Mouse (Mus musculus) neural tube, embryonic 13.5 days (tissue): Measurements from ENCODE around the gene Dennd4a. TPM values are rescaled to one million over a fixed set of nuclear protein-coding genes. Genes with fewer than 3 reads are reported as not detected.
A peak's percentile ranks its signal among the peaks of the same experiment; 100 is the strongest.
"Not testable (repeated sequence)": the region's sequence is repeated elsewhere in the genome, so short reads cannot be mapped to it uniquely, and the experiment has no call there.

Source experiments
- ATAC-seq: fragments of 200-750 bp; cut with Nextera tagmentation; 2 replicates; pipeline ENCODE4 v1.8.0; 2017; ENCODE audit warnings: low read depth, mild to moderate bottlenecking, moderate TSS enrichment, moderate library complexity
- H3K27ac ChIP-seq: fragments of 300-500 bp; sonication (generic); replicated peaks from 2 replicates; pipeline ENCODE4 v1.5.1; 2015; ENCODE audit warnings: moderate library complexity, mild to moderate bottlenecking, inconsistent platforms
- H3K27me3 ChIP-seq: fragments of 300-500 bp; sonication (generic); 2 replicates; pipeline ENCODE4 v1.6.1; 2015; ENCODE audit warnings: mild to moderate bottlenecking, inconsistent platforms
- H3K36me3 ChIP-seq: fragments of 300-500 bp; sonication (generic); 2 replicates; pipeline ENCODE4 v1.6.1; 2015; ENCODE audit warnings: mild to moderate bottlenecking, inconsistent platforms
- H3K4me1 ChIP-seq: fragments of 300-500 bp; sonication (generic); replicated peaks from 2 replicates; pipeline ENCODE4 v1.6.1; 2015; ENCODE audit warnings: inconsistent platforms
- H3K4me2 ChIP-seq: fragments of 300-500 bp; sonication (generic); 2 replicates; pipeline ENCODE4 v1.6.1; 2015; ENCODE audit warnings: inconsistent platforms, mild to moderate bottlenecking, moderate library complexity
- H3K4me3 ChIP-seq: fragments of 300-500 bp; sonication (generic); 2 replicates; pipeline ENCODE4 v1.5.1; 2015; ENCODE audit warnings: mild to moderate bottlenecking, inconsistent platforms
- H3K9ac ChIP-seq: fragments of 300-500 bp; sonication (generic); 2 replicates; pipeline ENCODE4 v1.6.1; 2015; ENCODE audit warnings: moderate library complexity, mild to moderate bottlenecking, inconsistent platforms
- H3K9me3 ChIP-seq: fragments of 300-500 bp; sonication (generic); 2 replicates; pipeline ENCODE4 v1.6.1; 2016; ENCODE audit warnings: inconsistent platforms
- WGBS: fragments of 180-500 bp; shearing (Covaris S2); methylation state at CpG from one replicate; pipeline ENCODE4 v1.1.7; 2015; 5-methylcytosine and 5-hydroxymethylcytosine counted together
- polyA plus RNA-seq: library from polyadenylated mRNA; unstranded; fragments of >200 nt; fragmentation: Nextera tagmentation; extraction: Ambion mirVana; gene quantifications from 2 replicates; pipeline ENCODE4 v1.2.1, GENCODE M21; 2015

Gene Dennd4a
- polyA plus RNA-seq, 1 experiment from 2014 or later: 9.1 TPM

- peaks cover 5% of the 10 kb centered on the region for H3K4me1 ChIP-seq
- 71% methylated on average over 5 of the region's 5 CpGs for WGBS
- no peak overlapping the region for H3K4me3 ChIP-seq
- ATAC-seq: no peak
- H3K27ac ChIP-seq: no peak overlapping the region
- H3K27me3 ChIP-seq: no peaks in the 10 kb centered on the region
- H3K4me2 ChIP-seq: no peak overlapping the region
- H3K36me3 ChIP-seq: no peaks in the 10 kb centered on the region
- H3K9me3 ChIP-seq: no peaks in the 10 kb centered on the region
- H3K9ac ChIP-seq: no peak overlapping the region
Observed at GRCm38 (mm10) chr9:64805875-64806274, 5.3 kb upstream of the Dennd4a start.

- Histone ChIP-seq H3K4me2 (no peak overlapping the region), H3K27ac (no peak overlapping the region), H3K4me1 (peaks cover 5% of the 10 kb centered on the region), H3K9me3 (no peaks in the 10 kb centered on the region), H3K36me3 (no peaks in the 10 kb centered on the region), H3K9ac (no peak overlapping the region), H3K4me3 (no peak overlapping the region), H3K27me3 (no peaks in the 10 kb centered on the region)
- no peak for ATAC-seq
- WGBS: 86% methylated on average over 6 of the region's 6 CpGs
Observed at GRCm38 (mm10) chr9:64806335-64807060, 4.6 kb upstream of the Dennd4a start.

- no peak overlapping the region for H3K4me2 ChIP-seq
- 81% methylated on average over 14 of the region's 14 CpGs for WGBS
Observed at GRCm38 (mm10) chr9:64807061-64807808, 3.9 kb upstream of the Dennd4a start.

GRCm38 (mm10) chr9:64809851-64810250, 1.3 kb upstream of the Dennd4a start:
- no peak for ATAC-seq
- 71% methylated on average over 3 of the region's 3 CpGs for WGBS

More at GRCm38 (mm10) chr9:64807061-64807808, 3.9 kb upstream of the Dennd4a start:
- H3K36me3 ChIP-seq: no peaks in the 10 kb centered on the region
- no peaks in the 10 kb centered on the region for H3K27me3 ChIP-seq
- no peak for ATAC-seq
- H3K27ac ChIP-seq: no peak overlapping the region
- peaks cover 8% of the 10 kb centered on the region for H3K4me1 ChIP-seq
- H3K9ac ChIP-seq: no peak overlapping the region
- no peaks in the 10 kb centered on the region for H3K9me3 ChIP-seq
- no peak overlapping the region for H3K4me3 ChIP-seq

GRCm38 (mm10) chr9:64811538-64812474, 666 bp downstream of the Dennd4a start:
- H3K36me3 ChIP-seq: no peaks in the 10 kb centered on the region
- H3K4me1 ChIP-seq: peaks cover 20% of the 10 kb centered on the region
- WGBS: under 1% methylated on average over 59 of the region's 59 CpGs
- ATAC-seq: peak; percentile 87
- H3K9ac ChIP-seq: peak overlapping the region; percentile 86
- H3K4me3 ChIP-seq: peak overlapping the region; percentile 82
- no peaks in the 10 kb centered on the region for H3K9me3 ChIP-seq
- H3K4me2 ChIP-seq: peak overlapping the region; percentile 68
- peak overlapping the region; percentile 98 for H3K27ac ChIP-seq
- H3K27me3 ChIP-seq: no peaks in the 10 kb centered on the region

More at GRCm38 (mm10) chr9:64809851-64810250, 1.3 kb upstream of the Dennd4a start:
- no peaks in the 10 kb centered on the region for H3K36me3 ChIP-seq
- H3K27ac ChIP-seq: peak overlapping the region; percentile 54
- no peak overlapping the region for H3K9ac ChIP-seq
- H3K4me2 ChIP-seq: peak overlapping the region; percentile 61; the same call in 1 of the 2 replicates
- H3K27me3 ChIP-seq: no peaks in the 10 kb centered on the region
- peaks cover 20% of the 10 kb centered on the region for H3K4me1 ChIP-seq
- no peak overlapping the region for H3K4me3 ChIP-seq
- no peaks in the 10 kb centered on the region for H3K9me3 ChIP-seq

GRCm38 (mm10) chr9:64812475-64812860, 1.3 kb downstream of the Dennd4a start:
- Histone ChIP-seq H3K4me3 (peak overlapping the region; percentile 82), H3K36me3 (no peaks in the 10 kb centered on the region), H3K4me1 (peaks cover 20% of the 10 kb centered on the region), H3K27ac (no peak overlapping the region), H3K4me2 (peak overlapping the region; percentile 68), H3K9ac (peak overlapping the region; percentile 86), H3K9me3 (no peaks in the 10 kb centered on the region), H3K27me3 (no peaks in the 10 kb centered on the region)
- 25% methylated on average over 1 of the region's 1 CpGs for WGBS
- ATAC-seq: no peak

GRCm38 (mm10) chr9:64814273-64814672, 3.1 kb downstream of the Dennd4a start:
- Histone ChIP-seq H3K4me3 (no peak overlapping the region), H3K9ac (no peak overlapping the region), H3K36me3 (no peaks in the 10 kb centered on the region), H3K4me2 (no peak overlapping the region), H3K27me3 (no peaks in the 10 kb centered on the region), H3K4me1 (peaks cover 20% of the 10 kb centered on the region), H3K9me3 (no peaks in the 10 kb centered on the region), H3K27ac (no peak overlapping the region)
- ATAC-seq: no peak
- WGBS: 86% methylated on average over 6 of the region's 6 CpGs

- H3K9me3 ChIP-seq, H3K4me2 ChIP-seq, H3K9ac ChIP-seq, ATAC-seq, H3K36me3 ChIP-seq, H3K27ac ChIP-seq, H3K27me3 ChIP-seq, H3K4me1 ChIP-seq, H3K4me3 ChIP-seq: not testable (repeated sequence)
- 88% methylated on average over 4 of the region's 4 CpGs for WGBS
Observed at GRCm38 (mm10) chr9:64819686-64820085, 8.5 kb downstream of the Dennd4a start.

- Histone ChIP-seq H3K4me1 (no peaks in the 10 kb centered on the region), H3K27me3 (no peaks in the 10 kb centered on the region), H3K9me3 (no peaks in the 10 kb centered on the region), H3K9ac (no peak overlapping the region), H3K4me2 (no peak overlapping the region), H3K27ac (no peak overlapping the region), H3K36me3 (no peaks in the 10 kb centered on the region), H3K4me3 (no peak overlapping the region)
- no peak for ATAC-seq
- 74% methylated on average over 3 of the region's 3 CpGs for WGBS
Observed at GRCm38 (mm10) chr9:64820086-64820795, 9.1 kb downstream of the Dennd4a start.

GRCm38 (mm10) chr9:64822235-64822634, 11.1 kb downstream of the Dennd4a start:
- no peaks in the 10 kb centered on the region for H3K27me3 ChIP-seq
- 90% methylated on average over 7 of the region's 7 CpGs for WGBS
- no peak for ATAC-seq
- H3K36me3 ChIP-seq: no peaks in the 10 kb centered on the region
- H3K4me3 ChIP-seq: no peak overlapping the region
- no peaks in the 10 kb centered on the region for H3K4me1 ChIP-seq
- H3K4me2 ChIP-seq: no peak overlapping the region
- H3K9ac ChIP-seq: no peak overlapping the region
- H3K27ac ChIP-seq: no peak overlapping the region
- no peaks in the 10 kb centered on the region for H3K9me3 ChIP-seq

- Histone ChIP-seq H3K27ac (no peak overlapping the region), H3K27me3 (no peaks in the 10 kb centered on the region), H3K4me2 (no peak overlapping the region), H3K4me1 (no peaks in the 10 kb centered on the region), H3K9ac (no peak overlapping the region), H3K36me3 (no peaks in the 10 kb centered on the region), H3K9me3 (no peaks in the 10 kb centered on the region), H3K4me3 (no peak overlapping the region)
- WGBS: 83% methylated on average over 5 of the region's 5 CpGs
- ATAC-seq: no peak
Observed at GRCm38 (mm10) chr9:64824389-64825008, 13.4 kb downstream of the Dennd4a start.
